Comparison of ENCODE assay signal across 8 mouse cellular contexts in the genomic region with DNA sequence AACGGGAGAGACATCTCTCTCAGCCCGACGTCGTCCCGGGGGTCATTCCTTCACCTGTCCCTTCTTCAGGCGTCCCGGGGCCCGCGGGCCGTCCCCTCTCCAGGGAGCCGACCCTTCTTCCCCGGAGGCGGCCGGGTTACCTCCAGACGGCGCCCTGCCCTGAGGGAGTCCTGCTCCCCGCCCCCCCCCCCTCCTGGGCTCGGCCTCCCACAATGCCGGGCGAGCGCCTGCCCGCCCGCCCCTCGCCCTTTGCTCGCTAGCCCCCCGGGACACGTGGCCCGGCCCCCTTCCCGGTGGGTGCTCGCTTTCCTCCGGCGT. TPM values are rescaled to one million over a fixed set of nuclear protein-coding genes. Genes with fewer than 3 reads are reported as not detected.
DNase-seq lines count a peak whose midpoint lies in the region; ATAC-seq and TF ChIP-seq lines count a peak whose summit lies in the region.

No protein-coding gene starts in this region.

- no peak for TF ChIP-seq POLR2A in heart, adult 2 months (IDR thresholded peaks at IDR 0.05; ENCODE audit: insufficient read depth, low read depth, low read length)
- no peak for TF ChIP-seq POLR2A in thymus, adult 2 months (IDR thresholded peaks at IDR 0.05; ENCODE audit: control insufficient read depth, extremely low read depth, insufficient read depth, low read length, poor library complexity)

- H3K4me1 ChIP-seq in heart, adult 2 months (ENCODE audit: control insufficient read depth, insufficient read depth, low read length) = peaks cover 18% of the 10 kb centered on the region
- peaks cover 45% of the 10 kb centered on the region for H3K4me1 ChIP-seq in thymus, adult 2 months (replicated peaks; ENCODE audit: control insufficient read depth, insufficient read depth, low read length)
- H3K4me1 ChIP-seq in liver, embryonic 13.5 days (replicated peaks) = peaks cover 59% of the 10 kb centered on the region

- intact Hi-C loops in heart, adult 2 months (cut with DNase I) = loop anchor here (2.0 kb wide), 1 partner anchor 69 kb away; no protein-coding TSS in a partner anchor
- intact Hi-C loops in heart, postnatal 10 days (cut with DNase I) = loop anchor here (2.0 to 5.0 kb wide), 2 partner anchors 35 to 96 kb away; partner anchors contain the start of genes Mrpl51, Ncapd2 and Nop2

- 0 out of 2 replicates have a peak, but pooled peaks have one; percentile 11 for TF ChIP-seq CTCF in heart, adult 2 months (IDR thresholded peaks at IDR 0.05)
- no peak for TF ChIP-seq CTCF in thymus, adult 2 months (IDR thresholded peaks at IDR 0.05; ENCODE audit: borderline replicate concordance, control insufficient read depth, extremely low read depth, insufficient read depth, low read length, poor library complexity)

- H3K79me2 ChIP-seq in heart, adult 2 months (replicated peaks; ENCODE audit: control insufficient read depth, insufficient read depth, low read length) = peaks cover 3% of the 10 kb centered on the region

- no peaks in the 10 kb centered on the region for H3K27me3 ChIP-seq in heart, adult 2 months (ENCODE audit: control insufficient read depth, insufficient read depth, low read length)
- no peaks in the 10 kb centered on the region for H3K27me3 ChIP-seq in thymus, adult 2 months (ENCODE audit: control insufficient read depth, insufficient read depth, low read length)
- H3K27me3 ChIP-seq in liver, embryonic 13.5 days = no peaks in the 10 kb centered on the region

- H3K4me2 ChIP-seq in liver, embryonic 13.5 days = peak overlapping the region; percentile 98

- DNase-seq in heart, adult 2 months = no peak
- DNase-seq in heart, postnatal 10 days = no peak
- DNase-seq in thymus, adult 2 months = no peak
- DNase-seq in thymus, adult 18-20 months = no peak
- no peak for DNase-seq in liver, embryonic 13.5 days
- no peak for DNase-seq in right cerebral cortex, postnatal 36 days (ENCODE audit: low spot score in 2 of 2)
- DNase-seq in Muller cell, postnatal 12 days (ENCODE audit: inconsistent ontology term) = no peak

- under 1% methylated on average over 30 of the region's 32 CpGs for WGBS in heart, adult 2 months
- WGBS in thymus, adult 2 months = 2% methylated on average over 24 of the region's 32 CpGs
- under 1% methylated on average over 25 of the region's 32 CpGs for whole genome bisulfite sequencing in liver, embryonic 13.5 days (ENCODE audit: insufficient replicate concordance)

- no peak for TF ChIP-seq EP300 in heart, adult 2 months (IDR thresholded peaks at IDR 0.05; ENCODE audit: insufficient read depth, low read depth, low read length)

- ATAC-seq in liver, embryonic 13.5 days (ENCODE audit: low read depth) = peak; percentile 42
- no peak for ATAC-seq in activated CD4-positive, CD25-positive, alpha-beta regulatory T cell, adult 4 months

- peak overlapping the region; percentile 96 for H3K27ac ChIP-seq in heart, adult 2 months
- H3K27ac ChIP-seq in thymus, adult 2 months (ENCODE audit: control insufficient read depth, insufficient read depth, low read length) = peak overlapping the region; percentile 77
- H3K27ac ChIP-seq in liver, embryonic 13.5 days = peak overlapping the region; percentile 95

- H3K4me3 ChIP-seq in heart, adult 2 months = peak overlapping the region; percentile 91
- peak overlapping the region; percentile 96 for H3K4me3 ChIP-seq in thymus, adult 2 months (ENCODE audit: control insufficient read depth, insufficient read depth, low read length)
- H3K4me3 ChIP-seq in liver, embryonic 13.5 days (replicated peaks) = peak overlapping the region; percentile 95

- H3K9ac ChIP-seq in heart, adult 2 months (ENCODE audit: low read depth, low read length) = peak overlapping the region; percentile 94
- H3K9ac ChIP-seq in liver, embryonic 13.5 days = peak overlapping the region; percentile 97

- H3K36me3 ChIP-seq in heart, adult 2 months (ENCODE audit: control insufficient read depth, insufficient read depth, low read length) = peaks cover 15% of the 10 kb centered on the region
- peaks cover 11% of the 10 kb centered on the region for H3K36me3 ChIP-seq in thymus, adult 2 months (ENCODE audit: control insufficient read depth, insufficient read depth, low read length)
- peaks cover 34% of the 10 kb centered on the region for H3K36me3 ChIP-seq in liver, embryonic 13.5 days

- H3K9me3 ChIP-seq in liver, embryonic 13.5 days (replicated peaks) = no peaks in the 10 kb centered on the region

RNA-seq across cellular contexts. Expression of gene Chd4, which starts 0.5 kb away (rescaled TPM):
- total RNA-seq in heart, adult 2 months (2021) = 100 to 1,000 TPM in 1 of 2 experiments, 10 to 100 TPM in 1; 97.1 to 113 TPM
- 28.3 and 31.6 TPM in 2 replicates for polyA plus RNA-seq in heart, adult 2 months (2012; rRNA removed)
- total RNA-seq in heart, postnatal 10 days (2021) = 100 to 1,000 TPM; 170 to 183 TPM
- polyA plus RNA-seq in thymus, adult 2 months (2012; rRNA removed) = 127 and 211 TPM in 2 replicates
- 29.2 and 30.0 TPM in 2 replicates for polyA plus RNA-seq in liver, embryonic 13.5 days (2015; fragmentation: Nextera tagmentation; extraction: Ambion mirVana)
- 10 to 100 TPM; 49.4 to 66.6 TPM for polyA plus RNA-seq in activated CD4-positive, CD25-positive, alpha-beta regulatory T cell, adult 4 months (2017; shearing (Covaris generic))

RNA-seq across cellular contexts. Expression of gene Lpar5, which starts 28.5 kb away (rescaled TPM):
- total RNA-seq in heart, adult 2 months (2021) = under 1 TPM in 1 of 2 experiments, not detected in 1; 0.20 TPM
- 1.2 and 2.3 TPM in 2 replicates for polyA plus RNA-seq in heart, adult 2 months (2012; rRNA removed)
- under 1 TPM; 0.37 to 0.53 TPM for total RNA-seq in heart, postnatal 10 days (2021)
- polyA plus RNA-seq in thymus, adult 2 months (2012; rRNA removed) = 35.7 and 40.0 TPM in 2 replicates
- 1.6 and 2.1 TPM in 2 replicates for polyA plus RNA-seq in liver, embryonic 13.5 days (2015; fragmentation: Nextera tagmentation; extraction: Ambion mirVana)
- 1 to 10 TPM; 8.6 to 9.5 TPM for polyA plus RNA-seq in activated CD4-positive, CD25-positive, alpha-beta regulatory T cell, adult 4 months (2017; shearing (Covaris generic))

RNA-seq across cellular contexts. Expression of gene Nop2, which starts 35.5 kb away (rescaled TPM):
- 10 to 100 TPM; 18.9 to 20.3 TPM for total RNA-seq in heart, adult 2 months (2021)
- polyA plus RNA-seq in heart, adult 2 months (2012; rRNA removed) = 8.3 and 13.6 TPM in 2 replicates
- total RNA-seq in heart, postnatal 10 days (2021) = 10 to 100 TPM; 23.7 to 25.3 TPM
- 26.4 and 28.6 TPM in 2 replicates for polyA plus RNA-seq in thymus, adult 2 months (2012; rRNA removed)
- polyA plus RNA-seq in liver, embryonic 13.5 days (2015; fragmentation: Nextera tagmentation; extraction: Ambion mirVana) = 60.6 and 65.5 TPM in 2 replicates
- polyA plus RNA-seq in activated CD4-positive, CD25-positive, alpha-beta regulatory T cell, adult 4 months (2017; shearing (Covaris generic)) = 10 to 100 TPM; 40.6 to 50.3 TPM

RNA-seq across cellular contexts. Expression of gene Acrbp, which starts 46.7 kb away (rescaled TPM):
- 1 to 10 TPM; 1.9 to 2.3 TPM for total RNA-seq in heart, adult 2 months (2021)
- polyA plus RNA-seq in heart, adult 2 months (2012; rRNA removed) = 13.6 and 16.3 TPM in 2 replicates
- 1 to 10 TPM; 2.1 to 2.8 TPM for total RNA-seq in heart, postnatal 10 days (2021)
- polyA plus RNA-seq in thymus, adult 2 months (2012; rRNA removed) = 70.8 and 89.5 TPM in 2 replicates
- 1.6 and 2.2 TPM in 2 replicates for polyA plus RNA-seq in liver, embryonic 13.5 days (2015; fragmentation: Nextera tagmentation; extraction: Ambion mirVana)
- 1 to 10 TPM; 8.1 to 9.7 TPM for polyA plus RNA-seq in activated CD4-positive, CD25-positive, alpha-beta regulatory T cell, adult 4 months (2017; shearing (Covaris generic))

RNA-seq across cellular contexts. Expression of gene Iffo1, which starts 48.8 kb away (rescaled TPM):
- 1 to 10 TPM; 5.7 to 7.0 TPM for total RNA-seq in heart, adult 2 months (2021)
- polyA plus RNA-seq in heart, adult 2 months (2012; rRNA removed) = 19.7 and 21.8 TPM in 2 replicates
- total RNA-seq in heart, postnatal 10 days (2021) = 10 to 100 TPM; 13.0 to 17.8 TPM
- polyA plus RNA-seq in thymus, adult 2 months (2012; rRNA removed) = 90.4 and 94.6 TPM in 2 replicates
- polyA plus RNA-seq in liver, embryonic 13.5 days (2015; fragmentation: Nextera tagmentation; extraction: Ambion mirVana) = 3.7 and 3.9 TPM in 2 replicates
- polyA plus RNA-seq in activated CD4-positive, CD25-positive, alpha-beta regulatory T cell, adult 4 months (2017; shearing (Covaris generic)) = 10 to 100 TPM in 1 of 2 experiments, 1 to 10 TPM in 1; 6.9 to 13.3 TPM
